Mouse (Mus musculus) ES-Bruce4 (cell line): ENCODE data around the gene Cass4.

Experiments
- CTCF ChIP-seq: IDR thresholded peaks from one replicate; pipeline ENCODE4 v1.8.1; 2011; ENCODE audit warnings: low read depth, low read length
- EP300 ChIP-seq: IDR thresholded peaks from 2 replicates; pipeline ENCODE4 v1.6.1; 2011; ENCODE audit warnings: low read depth, low read length; ENCODE audit not compliant: insufficient read depth
- POLR2A ChIP-seq: IDR thresholded peaks from one replicate; pipeline ENCODE4 v1.8.1; 2011; ENCODE audit warnings: low read length; ENCODE audit not compliant: insufficient read depth

DNA sequence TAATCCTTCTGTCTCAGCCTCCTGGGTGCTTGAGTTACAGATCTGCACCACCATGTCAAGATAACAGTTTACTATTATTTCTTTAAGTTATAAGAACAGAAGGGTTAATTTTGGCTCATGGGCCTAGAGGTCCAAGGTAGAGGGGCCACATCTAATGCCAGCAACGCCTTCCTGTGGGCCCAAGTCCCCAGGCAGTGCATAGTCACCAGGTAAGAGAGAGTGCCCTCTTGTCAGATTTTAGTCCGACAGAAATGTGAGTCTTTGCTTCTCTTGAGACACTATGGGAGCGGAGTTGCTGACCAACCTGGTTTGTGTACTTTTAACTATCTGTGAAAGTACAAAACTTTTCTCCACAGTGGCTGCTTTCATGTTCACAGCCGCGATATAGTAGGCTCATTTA lies 48.9 kb upstream of the Cass4 start:
- TF ChIP-seq EP300 (no peak), POLR2A (no peak), CTCF (no peak)
